Mouse (Mus musculus) G1E-ER4 (cell line): ENCODE results near the gene Ppcs. TPM values are rescaled to one million over a fixed set of nuclear protein-coding genes. Genes with fewer than 3 reads are reported as not detected.

Experiments used
- GATA1 ChIP-seq: IDR thresholded peaks from one replicate; pipeline ENCODE4 v1.8.0; 2012; ENCODE audit warnings: low read length, inconsistent platforms
- polyA plus RNA-seq: library from polyadenylated mRNA; stranded (reverse); fragments of >175 nt; gene quantifications from 2 replicates; pipeline ENCODE4 v1.2.3, GENCODE M21; 2012

Gene Ppcs
- 15.0 and 15.6 TPM in 2 replicates for polyA plus RNA-seq

- no peak for TF ChIP-seq GATA1
Observed at GRCm38 (mm10) chr4:119422294-119422964, at the start of gene Ppcs, which contains the start of gene Zmynd12. Ppcs (minus strand) TSS chr4:119422420. Zmynd12 (plus strand) TSS chr4:119422814.

GRCm38 (mm10) chr4:119467720-119468380 is 45.6 kb upstream of the Ppcs start:
- TF ChIP-seq GATA1, result no peak

GRCm38 (mm10) chr4:119465841-119466240 is 43.6 kb upstream of the Ppcs start:
- TF ChIP-seq GATA1, result no peak

GRCm38 (mm10) chr4:119463756-119464419 is 41.7 kb upstream of the Ppcs start:
- TF ChIP-seq GATA1, result no peak

- TF ChIP-seq GATA1, result no peak
Observed at GRCm38 (mm10) chr4:119462858-119463755, 40.9 kb upstream of the Ppcs start.

- no peak for TF ChIP-seq GATA1
Observed at GRCm38 (mm10) chr4:119462457-119462856, 40.2 kb upstream of the Ppcs start.

GRCm38 (mm10) chr4:119460728-119461141 is 38.5 kb upstream of the Ppcs start:
- TF ChIP-seq GATA1, result no peak

GRCm38 (mm10) chr4:119460296-119460695 is 38.1 kb upstream of the Ppcs start:
- TF ChIP-seq GATA1, result no peak

GRCm38 (mm10) chr4:119453533-119453932 is 31.3 kb upstream of the Ppcs start:
- no peak for TF ChIP-seq GATA1

GRCm38 (mm10) chr4:119453128-119453527 is 30.9 kb upstream of the Ppcs start:
- TF ChIP-seq GATA1, result no peak

GRCm38 (mm10) chr4:119450436-119450835 is 28.2 kb upstream of the Ppcs start:
- no peak for TF ChIP-seq GATA1

GRCm38 (mm10) chr4:119447786-119448185 is 25.6 kb upstream of the Ppcs start:
- TF ChIP-seq GATA1, result no peak

GRCm38 (mm10) chr4:119447261-119447660 is 25.0 kb upstream of the Ppcs start:
- no peak for TF ChIP-seq GATA1

GRCm38 (mm10) chr4:119442539-119442938 is 20.3 kb upstream of the Ppcs start:
- TF ChIP-seq GATA1, result no peak

GRCm38 (mm10) chr4:119441836-119442235 is 19.6 kb upstream of the Ppcs start:
- no peak for TF ChIP-seq GATA1
